Mouse (Mus musculus): ENCODE measurements around the gene Gm20538. TPM values are rescaled to one million over a fixed set of nuclear protein-coding genes. Genes with fewer than 3 reads are reported as not detected.

Gene Gm20538
- polyA plus RNA-seq (2015; fragmentation: Nextera tagmentation; extraction: Ambion mirVana) = not detected in 2 replicates

DNA sequence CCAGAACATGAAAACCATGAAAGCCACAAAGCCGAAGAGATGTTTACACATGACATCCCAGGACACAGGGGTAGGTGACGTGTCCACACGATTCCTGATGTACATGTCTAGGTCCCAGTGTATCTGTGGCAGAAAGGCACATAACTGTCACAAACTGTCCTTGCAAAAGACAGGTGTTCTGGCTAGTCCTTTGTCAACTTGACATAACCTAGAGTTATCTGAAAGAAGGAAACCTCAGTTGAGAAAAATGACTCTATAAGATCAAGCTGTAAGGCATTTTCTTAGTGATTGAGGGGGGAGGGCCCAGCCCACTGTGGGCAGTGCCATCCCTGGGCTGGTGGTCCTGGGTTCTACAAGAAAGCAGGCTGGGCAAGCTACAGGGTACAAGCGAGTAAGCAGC lies at the start of gene Gm20538:
Gene Gm20538 (minus strand): TSS at position 101 of the 400 bp plus-strand sequence.
- H3K27me3 ChIP-seq (ENCODE audit: insufficient read depth, low read length) = no peaks in the 10 kb centered on the region
- ATAC-seq (no peak), DNase-seq (no peak)
- peaks cover 7% of the 10 kb centered on the region for H3K4me1 ChIP-seq (ENCODE audit: insufficient read depth)
- TF ChIP-seq EP300 (IDR thresholded peaks at IDR 0.05; ENCODE audit: low read depth) = no peak
- no peak for TF ChIP-seq CTCF (IDR thresholded peaks at IDR 0.05; ENCODE audit: low read depth)
- H3K9ac ChIP-seq (replicated peaks) = no peak within 1 kb of the TSS
- H3K27ac ChIP-seq (ENCODE audit: low read depth) = no peak within 1 kb of the TSS
- no peaks in the 10 kb centered on the region for H3K9me3 ChIP-seq (ENCODE audit: low read length)
- H3K4me2 ChIP-seq (ENCODE audit: low read depth, low read length) = no peak within 1 kb of the TSS
- WGBS (ENCODE audit: insufficient replicate concordance) = 84% methylated on average over 4 of the region's 4 CpGs
- no peak within 1 kb of the TSS for H3K4me3 ChIP-seq (ENCODE audit: low read depth, low read length)
- H3K36me3 ChIP-seq (replicated peaks; ENCODE audit: insufficient read depth, low read length) = peaks cover 52% of the 10 kb centered on the region

DNA sequence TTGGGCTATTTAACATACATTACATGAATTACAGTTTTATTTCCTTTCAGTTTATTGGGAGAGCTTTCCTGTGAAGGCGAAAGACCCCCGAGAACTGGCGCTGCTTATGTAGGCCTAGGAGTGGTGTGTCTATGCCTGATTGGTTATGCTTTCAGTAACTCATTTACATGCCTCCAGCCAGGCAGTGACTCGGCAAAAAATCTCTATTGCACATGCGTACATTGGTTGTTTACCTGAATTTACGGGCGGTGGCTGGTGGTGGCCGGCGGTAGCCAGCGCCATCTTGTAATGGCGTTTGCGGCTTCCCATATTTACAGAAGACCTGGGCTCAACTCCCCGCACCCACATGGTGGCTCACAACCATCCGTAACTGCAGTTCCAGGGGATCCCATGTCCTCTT lies 41.5 kb upstream of the Gm20538 start:
- Histone ChIP-seq H3K9me3 (ENCODE audit: low read length) (no peaks in the 10 kb centered on the region), H3K4me2 (ENCODE audit: low read depth, low read length) (no peak overlapping the region), H3K27me3 (ENCODE audit: insufficient read depth, low read length) (no peaks in the 10 kb centered on the region), H3K27ac (ENCODE audit: low read depth) (no peak overlapping the region), H3K4me3 (ENCODE audit: low read depth, low read length) (no peak overlapping the region), H3K9ac (replicated peaks) (no peak overlapping the region), H3K36me3 (replicated peaks; ENCODE audit: insufficient read depth, low read length) (no peaks in the 10 kb centered on the region), H3K4me1 (ENCODE audit: insufficient read depth) (no peaks in the 10 kb centered on the region)
- DNase-seq (no peak), ATAC-seq (no peak)
- TF ChIP-seq EP300 (IDR thresholded peaks at IDR 0.05; ENCODE audit: low read depth) (no peak), CTCF (IDR thresholded peaks at IDR 0.05; ENCODE audit: low read depth) (no peak)
- WGBS (ENCODE audit: insufficient replicate concordance) = 87% methylated on average over 14 of the region's 14 CpGs

DNA sequence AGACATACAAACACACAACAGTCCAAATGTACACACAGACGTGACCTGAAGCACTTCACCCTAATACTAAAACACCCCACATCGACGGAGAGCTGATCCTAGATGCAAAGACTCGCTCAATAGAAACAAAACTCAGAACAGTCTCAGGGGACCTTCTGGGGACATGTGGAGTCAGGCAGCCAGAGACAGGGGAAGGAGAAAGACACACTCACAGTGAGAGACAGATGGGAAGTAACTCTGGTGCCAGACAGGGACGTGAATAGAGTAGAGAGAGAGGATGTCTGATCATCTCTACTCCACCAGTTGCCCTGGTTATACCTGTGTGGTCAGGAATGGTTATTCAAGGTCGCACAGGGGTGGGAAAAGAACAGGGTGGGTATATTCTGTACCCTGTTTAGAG lies 39.0 kb upstream of the Gm20538 start:
- DNase-seq = no peak
- Histone ChIP-seq H3K27ac (ENCODE audit: low read depth) (no peak overlapping the region), H3K4me2 (ENCODE audit: low read depth, low read length) (no peak overlapping the region), H3K4me1 (ENCODE audit: insufficient read depth) (no peaks in the 10 kb centered on the region), H3K9me3 (ENCODE audit: low read length) (no peaks in the 10 kb centered on the region), H3K36me3 (replicated peaks; ENCODE audit: insufficient read depth, low read length) (no peaks in the 10 kb centered on the region), H3K4me3 (ENCODE audit: low read depth, low read length) (no peak overlapping the region), H3K9ac (replicated peaks) (no peak overlapping the region), H3K27me3 (ENCODE audit: insufficient read depth, low read length) (no peaks in the 10 kb centered on the region)
- ATAC-seq = no peak
- TF ChIP-seq EP300 (IDR thresholded peaks at IDR 0.05; ENCODE audit: low read depth) = no peak
- TF ChIP-seq CTCF (IDR thresholded peaks at IDR 0.05; ENCODE audit: low read depth) = no peak
- 66% methylated on average over 6 of the region's 6 CpGs for WGBS (ENCODE audit: insufficient replicate concordance)

GRCm38 (mm10) chr19:44590992-44591391 lies 38.4 kb upstream of the Gm20538 start:
- Histone ChIP-seq H3K27me3 (ENCODE audit: insufficient read depth, low read length) (0 out of 2 replicates have a peak, but pooled peaks cover 3% of the 10 kb centered on the region), H3K36me3 (replicated peaks; ENCODE audit: insufficient read depth, low read length) (no peaks in the 10 kb centered on the region), H3K4me3 (ENCODE audit: low read depth, low read length) (no peak overlapping the region), H3K4me1 (ENCODE audit: insufficient read depth) (no peaks in the 10 kb centered on the region), H3K9ac (replicated peaks) (no peak overlapping the region), H3K27ac (ENCODE audit: low read depth) (no peak overlapping the region), H3K9me3 (ENCODE audit: low read length) (no peaks in the 10 kb centered on the region), H3K4me2 (ENCODE audit: low read depth, low read length) (no peak overlapping the region)
- WGBS (ENCODE audit: insufficient replicate concordance) = 67% methylated on average over 18 of the region's 18 CpGs
- ATAC-seq = no peak
- no peak for DNase-seq
- no peak for TF ChIP-seq EP300 (IDR thresholded peaks at IDR 0.05; ENCODE audit: low read depth)

GRCm38 (mm10) chr19:44589591-44590223 lies 37.1 kb upstream of the Gm20538 start:
- Histone ChIP-seq H3K4me2 (ENCODE audit: low read depth, low read length) (no peak overlapping the region), H3K9me3 (ENCODE audit: low read length) (no peaks in the 10 kb centered on the region), H3K4me3 (ENCODE audit: low read depth, low read length) (no peak overlapping the region), H3K4me1 (ENCODE audit: insufficient read depth) (no peaks in the 10 kb centered on the region), H3K27ac (ENCODE audit: low read depth) (no peak overlapping the region), H3K36me3 (replicated peaks; ENCODE audit: insufficient read depth, low read length) (no peaks in the 10 kb centered on the region), H3K27me3 (ENCODE audit: insufficient read depth, low read length) (0 out of 2 replicates have a peak, but pooled peaks cover 7% of the 10 kb centered on the region), H3K9ac (replicated peaks) (no peak overlapping the region)
- TF ChIP-seq CTCF (IDR thresholded peaks at IDR 0.05; ENCODE audit: low read depth) (no peak), EP300 (IDR thresholded peaks at IDR 0.05; ENCODE audit: low read depth) (no peak)
- no peak for ATAC-seq
- no peak for DNase-seq
- WGBS (ENCODE audit: insufficient replicate concordance) = 57% methylated on average over 7 of the region's 7 CpGs

DNA sequence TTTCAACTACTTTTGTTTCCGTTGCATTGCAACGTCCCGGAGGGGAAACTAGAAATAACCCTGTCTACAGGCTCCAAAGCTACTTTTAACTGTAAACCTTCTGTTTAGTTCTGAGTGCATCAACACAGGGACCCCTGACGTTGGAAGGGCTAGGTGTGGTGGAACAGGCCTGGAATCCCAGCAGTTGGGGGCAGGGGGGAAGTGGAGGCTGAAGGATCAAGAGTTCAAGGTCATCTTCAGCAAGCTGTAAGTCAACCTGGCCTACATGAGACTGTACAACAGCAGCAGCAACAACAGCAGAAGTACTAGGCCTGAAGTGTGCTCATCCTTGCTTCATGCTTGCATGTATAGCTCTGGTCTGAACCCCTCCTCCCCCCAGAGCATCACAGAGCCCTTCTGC lies 35.4 kb upstream of the Gm20538 start:
- ATAC-seq = no peak
- H3K9me3 ChIP-seq (ENCODE audit: low read length) = no peaks in the 10 kb centered on the region
- no peaks in the 10 kb centered on the region for H3K36me3 ChIP-seq (replicated peaks; ENCODE audit: insufficient read depth, low read length)
- no peak overlapping the region for H3K27ac ChIP-seq (ENCODE audit: low read depth)
- 0 out of 2 replicates have a peak, but pooled peaks cover 7% of the 10 kb centered on the region for H3K27me3 ChIP-seq (ENCODE audit: insufficient read depth, low read length)
- TF ChIP-seq EP300 (IDR thresholded peaks at IDR 0.05; ENCODE audit: low read depth) (no peak), CTCF (IDR thresholded peaks at IDR 0.05; ENCODE audit: low read depth) (no peak)
- no peaks in the 10 kb centered on the region for H3K4me1 ChIP-seq (ENCODE audit: insufficient read depth)
- no peak overlapping the region for H3K9ac ChIP-seq (replicated peaks)
- WGBS (ENCODE audit: insufficient replicate concordance) = 41% methylated on average over 4 of the region's 4 CpGs
- DNase-seq = no peak
- no peak overlapping the region for H3K4me2 ChIP-seq (ENCODE audit: low read depth, low read length)
- no peak overlapping the region for H3K4me3 ChIP-seq (ENCODE audit: low read depth, low read length)

Measured in liver, postnatal 0 days (tissue).